Mouse (Mus musculus) midbrain, embryonic 13.5 days (tissue): ENCODE measurements around the gene Klhl24. TPM values are rescaled to one million over a fixed set of nuclear protein-coding genes. Genes with fewer than 3 reads are reported as not detected.
"Not testable (repeated sequence)": the region's sequence is repeated elsewhere in the genome, so short reads cannot be mapped to it uniquely, and the experiment has no call there.

Source experiments
- ATAC-seq: fragments of 200-750 bp; cut with Nextera tagmentation; 2 replicates; pipeline ENCODE4 v1.8.0; 2017; ENCODE audit warnings: mild to moderate bottlenecking, moderate TSS enrichment, moderate library complexity
- H3K27ac ChIP-seq: fragments of 300-500 bp; sonication (generic); 2 replicates; pipeline ENCODE4 v1.5.1; 2015; ENCODE audit warnings: inconsistent platforms, mild to moderate bottlenecking, moderate library complexity
- H3K27me3 ChIP-seq: fragments of 300-500 bp; sonication (generic); 2 replicates; pipeline ENCODE4 v1.6.1; 2015; ENCODE audit warnings: mild to moderate bottlenecking, inconsistent platforms
- H3K36me3 ChIP-seq: fragments of 300-500 bp; sonication (generic); 2 replicates; pipeline ENCODE4 v1.6.1; 2015; ENCODE audit warnings: mild to moderate bottlenecking, inconsistent platforms
- H3K4me1 ChIP-seq: fragments of 300-500 bp; sonication (generic); replicated peaks from 2 replicates; pipeline ENCODE4 v1.6.1; 2015; ENCODE audit warnings: inconsistent platforms
- H3K4me2 ChIP-seq: fragments of 300-500 bp; sonication (generic); replicated peaks from 2 replicates; pipeline ENCODE4 v1.6.1; 2015; ENCODE audit warnings: moderate library complexity, mild to moderate bottlenecking, inconsistent platforms
- H3K4me3 ChIP-seq: fragments of 300-500 bp; sonication (generic); replicated peaks from 2 replicates; pipeline ENCODE4 v1.5.1; 2015; ENCODE audit warnings: mild to moderate bottlenecking, inconsistent platforms
- H3K9ac ChIP-seq: fragments of 300-500 bp; sonication (generic); replicated peaks from 2 replicates; pipeline ENCODE4 v1.6.1; 2015; ENCODE audit warnings: mild to moderate bottlenecking, inconsistent platforms
- H3K9me3 ChIP-seq: fragments of 300-500 bp; sonication (generic); 2 replicates; pipeline ENCODE4 v1.6.1; 2016; ENCODE audit warnings: mild to moderate bottlenecking, inconsistent platforms
- WGBS: fragments of 180-500 bp; shearing (Covaris S2); methylation state at CpG from one replicate; pipeline ENCODE4 v1.1.7; 2015; 5-methylcytosine and 5-hydroxymethylcytosine counted together
- polyA plus RNA-seq: library from polyadenylated mRNA; unstranded; fragments of >200 nt; fragmentation: Nextera tagmentation; extraction: Ambion mirVana; gene quantifications from 2 replicates; pipeline ENCODE4 v1.2.1, GENCODE M21; 2015

The Klhl24 gene
- polyA plus RNA-seq, 1 experiment from 2014 or later, result 64.6 TPM

DNA sequence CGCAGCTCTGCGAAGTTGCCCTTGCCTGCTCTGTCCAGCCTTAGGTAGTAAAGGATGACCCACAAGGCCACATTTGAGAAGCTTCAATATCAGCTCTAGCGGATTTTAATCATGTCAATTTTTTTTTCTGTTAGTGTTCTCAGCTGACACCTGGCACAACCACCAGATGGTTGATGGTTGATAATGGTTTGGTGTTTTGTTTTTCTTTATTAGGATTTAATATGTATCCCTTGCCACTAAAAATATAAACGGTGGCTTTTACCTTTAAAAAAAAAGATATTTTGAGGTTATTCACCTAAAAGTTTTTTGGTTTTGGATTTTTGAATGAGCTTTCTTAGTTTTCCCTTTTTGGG lies 1.0 kb downstream of the Klhl24 start:
- no peak for ATAC-seq
- H3K27me3 ChIP-seq, result no peaks in the 10 kb centered on the region
- H3K9ac ChIP-seq, result peak overlapping the region; percentile 97
- peak overlapping the region; percentile 83 for H3K4me3 ChIP-seq
- H3K4me1 ChIP-seq, result peaks cover 11% of the 10 kb centered on the region
- peak overlapping the region; percentile 99 for H3K27ac ChIP-seq
- H3K9me3 ChIP-seq, result peaks cover 3% of the 10 kb centered on the region; the same call in 1 of the 2 replicates
- peak overlapping the region; percentile 65 for H3K4me2 ChIP-seq
- H3K36me3 ChIP-seq, result peaks cover 15% of the 10 kb centered on the region
- 8% methylated on average over 4 of the region's 4 CpGs for WGBS

DNA sequence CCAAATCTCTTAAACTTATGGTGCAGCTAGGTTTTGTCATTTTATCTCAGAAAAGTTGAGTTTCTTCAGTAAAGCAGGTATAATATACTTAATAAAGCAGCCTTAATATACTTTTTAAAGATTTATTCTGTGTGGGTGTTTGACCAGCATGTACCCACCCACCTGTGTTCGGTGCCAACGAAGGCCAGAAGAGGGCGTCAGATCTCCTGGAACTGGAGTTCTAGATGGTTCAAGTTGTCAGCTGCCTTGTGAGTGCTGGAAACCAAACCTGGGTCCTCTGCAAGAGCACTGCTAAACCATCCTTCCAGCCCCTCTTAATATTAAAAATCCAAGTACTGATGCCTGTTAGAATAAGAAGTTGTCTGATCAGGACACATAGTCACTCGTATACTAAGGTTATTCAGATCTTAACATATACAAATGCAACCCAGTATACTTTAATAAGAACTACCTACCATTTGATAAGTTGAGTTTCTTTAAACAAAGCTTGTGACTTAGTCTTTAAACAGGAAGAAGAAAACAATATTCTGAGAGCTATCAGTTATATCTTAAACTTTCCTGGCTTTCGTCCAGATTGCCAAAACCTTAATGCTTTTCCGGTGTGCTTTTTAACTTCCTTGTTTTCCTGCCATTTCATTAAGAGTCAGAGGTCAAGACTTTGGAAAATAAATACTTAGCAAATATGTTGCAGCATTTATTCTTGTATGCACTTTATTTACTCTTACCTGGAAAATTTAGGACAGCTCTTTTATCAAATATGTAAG lies 1.7 kb downstream of the Klhl24 start:
- no peak overlapping the region for H3K27ac ChIP-seq
- peak overlapping the region; percentile 83 for H3K4me3 ChIP-seq
- ATAC-seq, result no peak
- H3K9ac ChIP-seq, result no peak overlapping the region
- peaks cover 22% of the 10 kb centered on the region for H3K36me3 ChIP-seq
- H3K4me2 ChIP-seq, result peak overlapping the region; percentile 65
- peaks cover 10% of the 10 kb centered on the region for H3K9me3 ChIP-seq
- H3K4me1 ChIP-seq, result peaks cover 11% of the 10 kb centered on the region
- WGBS, result 98% methylated on average over 6 of the region's 6 CpGs
- no peaks in the 10 kb centered on the region for H3K27me3 ChIP-seq

DNA sequence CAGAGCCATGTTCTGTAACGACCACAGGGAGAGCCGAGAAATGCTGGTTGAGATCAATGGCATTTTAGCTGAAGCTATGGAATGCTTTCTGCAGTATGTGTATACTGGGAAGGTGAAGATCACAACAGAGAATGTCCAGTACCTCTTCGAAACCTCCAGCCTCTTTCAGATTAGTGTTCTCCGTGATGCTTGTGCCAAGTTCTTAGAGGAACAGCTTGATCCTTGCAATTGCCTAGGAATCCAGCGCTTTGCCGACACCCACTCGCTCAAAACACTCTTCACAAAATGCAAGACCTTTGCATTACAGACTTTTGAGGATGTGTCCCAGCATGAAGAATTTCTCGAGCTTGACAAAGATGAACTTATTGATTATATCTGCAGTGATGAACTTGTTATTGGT lies 9.7 kb downstream of the Klhl24 start:
- no peaks in the 10 kb centered on the region for H3K27me3 ChIP-seq
- no peak for ATAC-seq
- no peak overlapping the region for H3K4me3 ChIP-seq
- WGBS, result 96% methylated on average over 8 of the region's 8 CpGs
- H3K27ac ChIP-seq, result no peak overlapping the region
- peaks cover 15% of the 10 kb centered on the region; the same call in 1 of the 2 replicates for H3K4me1 ChIP-seq
- H3K9me3 ChIP-seq, result peaks cover 12% of the 10 kb centered on the region
- no peak overlapping the region for H3K4me2 ChIP-seq
- H3K36me3 ChIP-seq, result peaks cover 80% of the 10 kb centered on the region
- no peak overlapping the region for H3K9ac ChIP-seq

GRCm38 (mm10) chr16:20108961-20109360 lies 11.6 kb downstream of the Klhl24 start:
- peak; percentile 34; the same call in 1 of the 2 replicates for ATAC-seq
- Histone ChIP-seq H3K9ac (no peak overlapping the region), H3K27me3 (0 out of 2 replicates have a peak, but pooled peaks cover 2% of the 10 kb centered on the region), H3K4me2 (no peak overlapping the region), H3K36me3 (peaks cover 74% of the 10 kb centered on the region), H3K27ac (no peak overlapping the region), H3K4me1 (peaks cover 17% of the 10 kb centered on the region; the same call in 1 of the 2 replicates), H3K9me3 (peaks cover 3% of the 10 kb centered on the region), H3K4me3 (no peak overlapping the region)
- WGBS, result 97% methylated on average over 6 of the region's 6 CpGs

DNA sequence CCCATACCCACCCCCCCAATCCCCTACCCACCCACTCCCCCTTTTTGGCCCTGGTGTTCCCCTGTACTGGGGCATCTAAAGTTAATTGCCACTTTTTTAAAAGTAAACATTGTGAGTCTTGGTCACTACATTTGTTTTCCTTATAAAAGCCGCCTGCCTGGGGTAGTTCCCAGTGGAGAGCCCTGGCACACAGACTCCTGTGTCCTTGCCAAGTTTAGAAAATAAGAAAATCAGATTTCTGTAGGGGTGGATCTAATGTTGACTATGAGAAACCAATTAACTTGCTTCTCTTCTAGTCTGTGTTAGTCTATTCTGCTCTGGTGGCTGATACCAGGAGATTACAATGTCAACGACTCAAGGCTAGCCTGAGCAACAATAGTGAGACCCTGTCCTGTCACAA lies 15.3 kb downstream of the Klhl24 start:
- Histone ChIP-seq H3K36me3 (peaks cover 74% of the 10 kb centered on the region), H3K27ac (no peak overlapping the region), H3K9me3 (no peaks in the 10 kb centered on the region; the same call in 1 of the 2 replicates), H3K4me2 (no peak overlapping the region), H3K9ac (no peak overlapping the region), H3K4me3 (no peak overlapping the region), H3K4me1 (peaks cover 27% of the 10 kb centered on the region), H3K27me3 (0 out of 2 replicates have a peak, but pooled peaks cover 2% of the 10 kb centered on the region)
- ATAC-seq, result 0 out of 2 replicates have a peak, but pooled peaks have one; percentile 44
- WGBS, result 75% methylated on average over 2 of the region's 2 CpGs

DNA sequence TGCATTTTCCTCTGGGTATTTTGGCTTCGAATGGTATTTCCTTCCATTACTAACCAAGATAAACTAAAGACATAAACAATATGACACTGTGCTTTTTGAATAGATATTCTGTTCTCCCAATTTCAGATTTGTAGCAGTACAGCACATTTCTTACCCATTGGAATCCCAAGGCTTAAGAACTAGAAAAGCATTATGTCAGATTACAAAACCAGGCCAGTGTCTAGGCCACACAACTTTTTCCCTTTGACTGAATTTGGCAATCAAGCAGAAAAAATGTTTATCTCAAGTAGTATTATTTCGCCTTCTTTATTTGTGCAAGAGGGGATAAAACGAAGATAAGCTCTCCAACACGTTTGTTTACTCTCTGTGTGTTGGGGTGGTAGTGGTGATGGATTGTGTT lies 18.7 kb downstream of the Klhl24 start:
- peaks cover 24% of the 10 kb centered on the region for H3K4me1 ChIP-seq
- H3K36me3 ChIP-seq, result peaks cover 67% of the 10 kb centered on the region
- H3K27ac ChIP-seq, result no peak overlapping the region
- H3K4me3 ChIP-seq, result no peak overlapping the region
- H3K27me3 ChIP-seq, result peaks cover 14% of the 10 kb centered on the region
- WGBS, result 79% methylated on average over 4 of the region's 4 CpGs
- no peak overlapping the region for H3K4me2 ChIP-seq
- ATAC-seq, result no peak
- no peak overlapping the region for H3K9ac ChIP-seq
- no peaks in the 10 kb centered on the region for H3K9me3 ChIP-seq

GRCm38 (mm10) chr16:20126319-20126883 lies 29.1 kb downstream of the Klhl24 start:
- not testable (repeated sequence) for H3K27me3 ChIP-seq

GRCm38 (mm10) chr16:20130397-20130796 lies 33.1 kb downstream of the Klhl24 start:
- H3K4me3 ChIP-seq, result no peak overlapping the region
- H3K27ac ChIP-seq, result peak overlapping the region; percentile 44
- WGBS, result 31% methylated on average over 2 of the region's 2 CpGs
- peak; percentile 86 for ATAC-seq
- peaks cover 18% of the 10 kb centered on the region for H3K36me3 ChIP-seq
- no peaks in the 10 kb centered on the region for H3K27me3 ChIP-seq
- H3K4me1 ChIP-seq, result peaks cover 11% of the 10 kb centered on the region
- H3K4me2 ChIP-seq, result no peak overlapping the region
- H3K9ac ChIP-seq, result 0 out of 2 replicates have a peak overlapping the region, but pooled peaks have one; percentile 2
- no peaks in the 10 kb centered on the region for H3K9me3 ChIP-seq

More at GRCm38 (mm10) chr16:20126319-20126883, 29.1 kb downstream of the Klhl24 start:
- H3K9ac ChIP-seq, H3K9me3 ChIP-seq, H3K4me2 ChIP-seq, H3K4me3 ChIP-seq, ATAC-seq, H3K27ac ChIP-seq: not testable (repeated sequence)
- Histone ChIP-seq H3K4me1 (peaks cover 11% of the 10 kb centered on the region), H3K36me3 (peaks cover 48% of the 10 kb centered on the region)
- 91% methylated on average over 10 of the region's 10 CpGs for WGBS

- Histone ChIP-seq H3K4me2 (peak within 1 kb of the TSS; percentile 76), H3K4me3 (peak within 1 kb of the TSS; percentile 71), H3K27me3 (no peaks in the 10 kb centered on the region), H3K27ac (peak within 1 kb of the TSS; percentile 95), H3K36me3 (peaks cover 5% of the 10 kb centered on the region), H3K4me1 (peaks cover 22% of the 10 kb centered on the region), H3K9me3 (no peaks in the 10 kb centered on the region), H3K9ac (peak within 1 kb of the TSS; percentile 86)
- ATAC-seq, result peak; percentile 96
- under 1% methylated on average over 88 of the region's 92 CpGs for WGBS
Observed at GRCm38 (mm10) chr16:20140772-20141531, 43.6 kb downstream of the Klhl24 start, which contains the start of gene Yeats2. TSS of gene Yeats2 (plus strand) at chr16:20141063.

GRCm38 (mm10) chr16:20144568-20144967 lies 47.2 kb downstream of the Klhl24 start:
- H3K9ac ChIP-seq, result no peak overlapping the region
- H3K4me1 ChIP-seq, result peaks cover 22% of the 10 kb centered on the region
- H3K36me3 ChIP-seq, result peaks cover 5% of the 10 kb centered on the region
- H3K4me2 ChIP-seq, result no peak overlapping the region
- H3K27ac ChIP-seq, result no peak overlapping the region
- H3K9me3 ChIP-seq, result no peaks in the 10 kb centered on the region
- H3K4me3 ChIP-seq, result no peak overlapping the region
- WGBS, result 97% methylated on average over 3 of the region's 3 CpGs
- H3K27me3 ChIP-seq, result no peaks in the 10 kb centered on the region
- ATAC-seq, result no peak

GRCm38 (mm10) chr16:20151991-20152390 lies 54.6 kb downstream of the Klhl24 start:
- 85% methylated on average over 5 of the region's 5 CpGs for WGBS
- Histone ChIP-seq H3K4me2 (no peak overlapping the region), H3K9me3 (no peaks in the 10 kb centered on the region), H3K4me3 (no peak overlapping the region), H3K27me3 (no peaks in the 10 kb centered on the region), H3K36me3 (peaks cover 39% of the 10 kb centered on the region), H3K27ac (no peak overlapping the region), H3K4me1 (no peaks in the 10 kb centered on the region), H3K9ac (no peak overlapping the region)
- ATAC-seq, result no peak

- 76% methylated on average over 3 of the region's 3 CpGs for WGBS
- H3K36me3 ChIP-seq, result peaks cover 52% of the 10 kb centered on the region
- no peak for ATAC-seq
- no peaks in the 10 kb centered on the region for H3K27me3 ChIP-seq
- H3K4me2 ChIP-seq, result no peak overlapping the region
- H3K4me3 ChIP-seq, result no peak overlapping the region
- H3K4me1 ChIP-seq, result no peaks in the 10 kb centered on the region
- no peak overlapping the region for H3K9ac ChIP-seq
- no peaks in the 10 kb centered on the region for H3K9me3 ChIP-seq
- no peak overlapping the region for H3K27ac ChIP-seq
Observed at GRCm38 (mm10) chr16:20153742-20154141, 56.4 kb downstream of the Klhl24 start.
